Mouse (Mus musculus): ENCODE measurements around the gene Npvf. TPM values are rescaled to one million over a fixed set of nuclear protein-coding genes. Genes with fewer than 3 reads are reported as not detected.
"Not testable (repeated sequence)": the region's sequence is repeated elsewhere in the genome, so short reads cannot be mapped to it uniquely, and the experiment has no call there.

Npvf gene
- polyA plus RNA-seq, 1 experiment from 2014 or later = 1.5 TPM

- not testable (repeated sequence) for H3K27ac ChIP-seq; H3K4me2 ChIP-seq; H3K36me3 ChIP-seq (replicated peaks); H3K27me3 ChIP-seq (replicated peaks); H3K4me3 ChIP-seq; ATAC-seq (replicated peaks); H3K4me1 ChIP-seq; H3K9me3 ChIP-seq; H3K9ac ChIP-seq
- 87% methylated on average over 1 of the region's 1 CpGs for WGBS
These were observed 36.0 kb downstream of the Npvf start for GRCm38 (mm10) chr6:50618273-50618672.

- no peak for ATAC-seq (replicated peaks)
- WGBS = 27% methylated on average over 4 of the region's 4 CpGs
These were observed 52.6 kb downstream of the Npvf start for GRCm38 (mm10) chr6:50601620-50602019.

More at GRCm38 (mm10) chr6:50601620-50602019, 52.6 kb downstream of the Npvf start:
- no peak overlapping the region for H3K4me3 ChIP-seq
- H3K9ac ChIP-seq = no peak overlapping the region
- no peaks in the 10 kb centered on the region for H3K36me3 ChIP-seq (replicated peaks)
- no peaks in the 10 kb centered on the region for H3K27me3 ChIP-seq (replicated peaks)
- no peaks in the 10 kb centered on the region for H3K4me1 ChIP-seq
- H3K4me2 ChIP-seq = no peak overlapping the region
- H3K27ac ChIP-seq = no peak overlapping the region
- H3K9me3 ChIP-seq = no peaks in the 10 kb centered on the region

Other genes with a start within 250 kb of the Npvf start
- 5.6 and 6.2 TPM in 2 replicates for gene Osbpl3, start 198.2 kb downstream of the Npvf start, polyA plus RNA-seq (2015; fragmentation: Nextera tagmentation; extraction: Ambion mirVana)
- gene Cycs, start 87.9 kb downstream of the Npvf start, polyA plus RNA-seq (2015; fragmentation: Nextera tagmentation; extraction: Ambion mirVana) = 65.9 and 67.7 TPM in 2 replicates
- 3.1 and 3.2 TPM in 2 replicates for gene 4921507P07Rik, start 57.8 kb downstream of the Npvf start, polyA plus RNA-seq (2015; fragmentation: Nextera tagmentation; extraction: Ambion mirVana)